Mouse (Mus musculus) brown adipose tissue, adult 24 weeks (tissue): ENCODE measurements around the gene Klhdc7a. TPM values are rescaled to one million over a fixed set of nuclear protein-coding genes. Genes with fewer than 3 reads are reported as not detected.

Experiments
- H3K27ac ChIP-seq: fragments of 200-500 bp; replicated peaks from 2 replicates; pipeline ENCODE4 v1.5.1; 2012; ENCODE audit warnings: low read depth, mild to moderate bottlenecking, low read length
- H3K4me1 ChIP-seq: fragments of 200-500 bp; 2 replicates; pipeline ENCODE4 v1.6.1; 2012; ENCODE audit warnings: low read length, mixed read lengths; ENCODE audit not compliant: control insufficient read depth, insufficient read depth, insufficient read length
- H3K4me3 ChIP-seq: fragments of 200-500 bp; 2 replicates; pipeline ENCODE4 v1.5.1; 2012; ENCODE audit warnings: low read depth, mild to moderate bottlenecking, low read length, moderate library complexity; ENCODE audit not compliant: insufficient read depth
- polyA plus RNA-seq: library from polyadenylated mRNA; stranded (reverse); fragments of >200 nt; gene quantifications from 2 replicates; pipeline ENCODE4 v1.2.4, GENCODE M21; 2012; ENCODE audit not compliant: missing spikeins, insufficient read depth, insufficient read length

Gene Klhdc7a
- polyA plus RNA-seq, 1 experiment: 79.8 TPM

- Histone ChIP-seq H3K27ac (no peak overlapping the region), H3K4me3 (no peak overlapping the region), H3K4me1 (0 out of 2 replicates have a peak, but pooled peaks cover 3% of the 10 kb centered on the region)
These were observed 32.3 kb downstream of the Klhdc7a start for GRCm38 (mm10) chr4:139935557-139935956.

- Histone ChIP-seq H3K4me3 (no peak overlapping the region), H3K4me1 (0 out of 2 replicates have a peak, but pooled peaks cover 3% of the 10 kb centered on the region), H3K27ac (no peak overlapping the region)
These were observed 34.6 kb downstream of the Klhdc7a start for GRCm38 (mm10) chr4:139932970-139933801.

GRCm38 (mm10) chr4:139931790-139932510 is 35.9 kb downstream of the Klhdc7a start:
- 0 out of 2 replicates have a peak, but pooled peaks cover 3% of the 10 kb centered on the region for H3K4me1 ChIP-seq
- no peak overlapping the region for H3K4me3 ChIP-seq
- no peak overlapping the region for H3K27ac ChIP-seq

DNA sequence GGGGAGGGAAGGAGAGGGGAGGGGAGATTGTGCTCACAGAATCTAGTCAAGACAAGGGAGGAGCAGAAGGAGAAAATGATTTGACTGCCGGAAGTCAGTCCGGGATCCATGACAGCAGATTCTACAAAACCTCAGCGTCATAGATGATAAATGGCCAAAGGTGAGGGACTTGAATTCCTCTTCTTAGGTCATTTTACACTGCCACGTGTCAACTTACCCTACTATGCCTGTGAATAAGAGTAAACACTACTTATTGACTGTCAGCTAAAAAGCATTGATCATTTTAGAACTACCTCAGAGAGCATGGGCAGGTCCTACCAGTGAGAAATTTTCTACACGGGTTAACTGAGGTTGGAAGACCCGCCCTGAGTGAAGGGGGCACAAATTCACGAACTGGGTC is 36.9 kb downstream of the Klhdc7a start:
- Histone ChIP-seq H3K27ac (no peak overlapping the region), H3K4me1 (0 out of 2 replicates have a peak, but pooled peaks cover 3% of the 10 kb centered on the region), H3K4me3 (no peak overlapping the region)

- H3K27ac ChIP-seq: no peak overlapping the region
- no peak overlapping the region for H3K4me3 ChIP-seq
- H3K4me1 ChIP-seq: no peaks in the 10 kb centered on the region
These were observed 41.7 kb downstream of the Klhdc7a start for GRCm38 (mm10) chr4:139926161-139926561.

DNA sequence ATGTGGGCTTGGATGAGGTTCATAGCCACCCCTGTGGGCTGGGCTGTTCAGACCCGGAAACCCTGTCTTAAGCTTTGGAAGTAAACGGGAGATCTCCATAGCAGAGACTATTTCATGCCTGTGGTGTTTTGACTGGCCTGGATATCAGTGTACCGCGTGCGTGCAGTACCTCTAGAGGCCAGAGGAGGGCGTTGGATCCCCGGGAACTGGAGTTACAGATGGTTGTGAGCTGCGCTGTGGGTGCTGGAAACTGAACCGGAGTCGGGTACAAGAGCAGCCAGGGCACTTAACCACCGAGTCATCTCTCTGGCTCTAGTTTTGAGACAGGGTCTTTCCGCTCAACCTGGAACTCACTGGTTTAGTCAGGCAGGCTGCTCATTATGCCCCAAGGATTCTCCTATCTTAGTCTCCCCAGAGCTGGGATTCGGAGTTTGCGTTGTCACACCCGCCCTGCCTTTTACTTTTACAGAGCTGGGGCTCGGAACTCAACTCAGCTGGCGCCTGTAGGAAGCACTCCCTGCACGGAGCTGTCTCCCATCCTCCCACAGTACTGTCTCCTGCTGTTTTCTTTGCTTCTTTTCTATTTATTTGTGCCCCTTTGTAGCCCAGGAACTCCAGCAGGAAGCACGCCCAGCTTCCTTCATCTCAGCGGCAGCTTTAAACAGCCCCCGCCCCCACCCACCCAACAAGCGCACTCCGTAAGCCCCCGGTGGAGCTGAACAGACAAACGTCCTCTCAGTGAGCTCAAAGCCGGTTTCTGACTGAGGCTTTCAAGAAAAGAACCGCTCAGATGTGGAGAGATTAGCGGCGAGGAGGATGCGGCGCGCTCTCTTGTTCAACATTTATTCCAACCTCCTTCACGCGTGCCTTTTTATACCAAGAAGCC is 42.3 kb downstream of the Klhdc7a start:
- H3K4me3 ChIP-seq: no peak overlapping the region

GRCm38 (mm10) chr4:139916731-139917130 is 51.1 kb downstream of the Klhdc7a start:
- H3K4me3 ChIP-seq: no peak overlapping the region
- H3K27ac ChIP-seq: no peak overlapping the region
- H3K4me1 ChIP-seq: peaks cover 3% of the 10 kb centered on the region; the same call in 1 of the 2 replicates

More for the DNA sequence above, 42.3 kb downstream of the Klhdc7a start:
- Histone ChIP-seq H3K27ac (no peak overlapping the region), H3K4me1 (no peaks in the 10 kb centered on the region)

Other genes starting within 250 kb of the Klhdc7a start
- gene Pax7, start 134.5 kb downstream of the Klhdc7a start, polyA plus RNA-seq: not detected in 2 replicates